Mouse (Mus musculus): ENCODE data around the gene Secisbp2. TPM values are rescaled to one million over a fixed set of nuclear protein-coding genes. Genes with fewer than 3 reads are reported as not detected.

The Secisbp2 gene
- total and polyA plus RNA-seq, 3 experiments, result 23.2 to 28.8 (median 24.4) TPM

GRCm38 (mm10) chr13:51653961-51654360 lies 2.5 kb downstream of the Secisbp2 start:
- no peaks in the 10 kb centered on the region for H3K27me3 ChIP-seq (replicated peaks)
- H3K27ac ChIP-seq (ENCODE audit: insufficient read depth, low read depth), result no peak overlapping the region
- peaks cover 51 to 75% of the 10 kb centered on the region in 2 experiments for H3K36me3 ChIP-seq (replicated peaks in 1 of 2; ENCODE audit: control insufficient read depth in 1 of 2, insufficient read depth in 1 of 2, low read length in 1 of 2)
- TF ChIP-seq SMC3 (IDR thresholded peaks at IDR 0.05; ENCODE audit: low read depth, low read length), result no peak
- no peak for TF ChIP-seq JUN (IDR thresholded peaks at IDR 0.05; ENCODE audit: insufficient read depth, low read depth, low read length)
- TF ChIP-seq NRF1 (IDR thresholded peaks at IDR 0.05; ENCODE audit: low read depth, low read length), result no peak
- no peak for TF ChIP-seq ZKSCAN1 (IDR thresholded peaks at IDR 0.05; ENCODE audit: borderline replicate concordance, low read depth, low read length)
- TF ChIP-seq RCOR1 (conservative IDR thresholded peaks at IDR 0.05; ENCODE audit: low read depth, low read length), result no peak
- TF ChIP-seq TBP (conservative IDR thresholded peaks at IDR 0.05; ENCODE audit: low read depth, low read length), result no peak
- no peak for TF ChIP-seq MAZ (IDR thresholded peaks at IDR 0.05; ENCODE audit: low read depth, low read length)
- TF ChIP-seq ZNF384 (IDR thresholded peaks at IDR 0.05; ENCODE audit: low read depth, low read length), result no peak
- no peak for TF ChIP-seq EP300 (IDR thresholded peaks at IDR 0.05; ENCODE audit: low read length)
- no peak for TF ChIP-seq POLR2A (IDR thresholded peaks at IDR 0.05; ENCODE audit: low read depth, low read length)
- TF ChIP-seq HCFC1 (IDR thresholded peaks at IDR 0.05; ENCODE audit: low read depth, low read length), result no peak
- no peak for TF ChIP-seq USF1 (IDR thresholded peaks at IDR 0.05; ENCODE audit: low read depth, low read length)
- TF ChIP-seq ELF1 (IDR thresholded peaks at IDR 0.05; ENCODE audit: low read depth, low read length), result no peak
- TF ChIP-seq ZMIZ1 (IDR thresholded peaks at IDR 0.05; ENCODE audit: low read depth, low read length), result no peak
- TF ChIP-seq MXI1 (IDR thresholded peaks at IDR 0.05; ENCODE audit: low read depth, low read length), result no peak
- no peak for TF ChIP-seq E2F4 (IDR thresholded peaks at IDR 0.05; ENCODE audit: insufficient replicate concordance, low read depth, low read length)
- no peak for TF ChIP-seq NELFE (IDR thresholded peaks at IDR 0.05; ENCODE audit: low read depth, low read length)
- TF ChIP-seq CHD1 (IDR thresholded peaks at IDR 0.05; ENCODE audit: low read depth, low read length), result no peak
- no peak for TF ChIP-seq CTCF (conservative IDR thresholded peaks at IDR 0.05 in 1 of 2, IDR thresholded peaks at IDR 0.05 in 1 of 2; ENCODE audit: low read depth in 2 of 2, low read length in 2 of 2)
- no peak for TF ChIP-seq RAD21 (IDR thresholded peaks at IDR 0.05; ENCODE audit: low read depth, low read length)
- in situ Hi-C loops (cut with MboI; ENCODE audit: low pct_ligation_motif_present, low pct_unique_long_range_greater_than_20kb, low sequenced_read_pairs) (no loop called here), dilution Hi-C loops (cut with MboI; ENCODE audit: extremely low pct_ligation_motif_present, extremely low pct_unique_long_range_greater_than_20kb, low sequenced_read_pairs) (no loop called here)
- no peak overlapping the region for H3K4me3 ChIP-seq (replicated peaks in 1 of 3; ENCODE audit: low read depth in 2 of 3, low read length in 2 of 3, poor library complexity in 1 of 3)
- H3K4me2 ChIP-seq (ENCODE audit: insufficient read depth, low read depth, poor library complexity, severe bottlenecking), result no peak overlapping the region
- no peak for DNase-seq (ENCODE audit: extremely low read depth)
- peaks cover 33% of the 10 kb centered on the region for H3K79me2 ChIP-seq (replicated peaks; ENCODE audit: control insufficient read depth, extremely low read depth, insufficient read depth, poor library complexity, severe bottlenecking)
- H3K9ac ChIP-seq (ENCODE audit: insufficient read depth, low read depth), result no peak overlapping the region
- peaks cover 5 to 19% of the 10 kb centered on the region in 2 experiments for H3K4me1 ChIP-seq (ENCODE audit: control insufficient read depth in 1 of 2, insufficient read depth in 2 of 2)
- H3K9me3 ChIP-seq (replicated peaks; ENCODE audit: low read length), result no peaks in the 10 kb centered on the region

GRCm38 (mm10) chr13:51656516-51657235 lies 5.2 kb downstream of the Secisbp2 start:
- dilution Hi-C loops (cut with MboI; ENCODE audit: extremely low pct_ligation_motif_present, extremely low pct_unique_long_range_greater_than_20kb, low sequenced_read_pairs), result no loop called here
- Histone ChIP-seq H3K4me3 (replicated peaks in 1 of 3; ENCODE audit: low read depth in 2 of 3, low read length in 2 of 3, poor library complexity in 1 of 3) (no peak overlapping the region), H3K9ac (ENCODE audit: insufficient read depth, low read depth) (no peak overlapping the region), H3K9me3 (replicated peaks; ENCODE audit: low read length) (no peaks in the 10 kb centered on the region), H3K27ac (ENCODE audit: insufficient read depth, low read depth) (no peak overlapping the region), H3K27me3 (replicated peaks) (no peaks in the 10 kb centered on the region), H3K79me2 (replicated peaks; ENCODE audit: control insufficient read depth, extremely low read depth, insufficient read depth, poor library complexity, severe bottlenecking) (peaks cover 23% of the 10 kb centered on the region), H3K4me2 (ENCODE audit: insufficient read depth, low read depth, poor library complexity, severe bottlenecking) (no peak overlapping the region), H3K36me3 (replicated peaks in 1 of 2; ENCODE audit: control insufficient read depth in 1 of 2, insufficient read depth in 1 of 2, low read length in 1 of 2) (peaks cover 69 to 85% of the 10 kb centered on the region in 2 experiments), H3K4me1 (ENCODE audit: control insufficient read depth in 1 of 2, insufficient read depth in 2 of 2) (peaks cover 5 to 13% of the 10 kb centered on the region in 2 experiments)
- no peak for DNase-seq (ENCODE audit: extremely low read depth)
- no peak for TF ChIP-seq BHLHE40 (IDR thresholded peaks at IDR 0.05; ENCODE audit: low read depth, low read length)
- no peak for TF ChIP-seq TBP (conservative IDR thresholded peaks at IDR 0.05; ENCODE audit: low read depth, low read length)
- TF ChIP-seq E2F4 (IDR thresholded peaks at IDR 0.05; ENCODE audit: insufficient replicate concordance, low read depth, low read length), result no peak
- TF ChIP-seq CHD1 (IDR thresholded peaks at IDR 0.05; ENCODE audit: low read depth, low read length), result no peak
- TF ChIP-seq GABPA (IDR thresholded peaks at IDR 0.05; ENCODE audit: insufficient replicate concordance, low read depth, low read length), result no peak
- no peak for TF ChIP-seq SIN3A (IDR thresholded peaks at IDR 0.05; ENCODE audit: low read length)
- no peak for TF ChIP-seq ZNF384 (IDR thresholded peaks at IDR 0.05; ENCODE audit: low read depth, low read length)
- no peak for TF ChIP-seq POLR2A (IDR thresholded peaks at IDR 0.05; ENCODE audit: low read depth, low read length)
- TF ChIP-seq MYC (IDR thresholded peaks at IDR 0.05; ENCODE audit: low read depth, low read length), result no peak
- no peak for TF ChIP-seq USF2 (conservative IDR thresholded peaks at IDR 0.05; ENCODE audit: low read depth, low read length)
- no peak for TF ChIP-seq UBTF (IDR thresholded peaks at IDR 0.05; ENCODE audit: low read depth, low read length)
- TF ChIP-seq MXI1 (IDR thresholded peaks at IDR 0.05; ENCODE audit: low read depth, low read length), result no peak
- no peak for TF ChIP-seq JUN (IDR thresholded peaks at IDR 0.05; ENCODE audit: insufficient read depth, low read depth, low read length)
- TF ChIP-seq MEF2A (IDR thresholded peaks at IDR 0.05; ENCODE audit: borderline replicate concordance, low read depth, low read length), result no peak
- no peak for TF ChIP-seq ZC3H11A (IDR thresholded peaks at IDR 0.05; ENCODE audit: low read depth, low read length)
- TF ChIP-seq USF1 (IDR thresholded peaks at IDR 0.05; ENCODE audit: low read depth, low read length), result no peak
- in situ Hi-C loops (cut with MboI; ENCODE audit: low pct_ligation_motif_present, low pct_unique_long_range_greater_than_20kb, low sequenced_read_pairs), result no loop called here

All from CH12.LX (cell line).